Mouse (Mus musculus) erythroblast, embryonic 14.5 days (primary cell): ENCODE results near the gene Map2k2.
"Not testable (repeated sequence)": the region's sequence is repeated elsewhere in the genome, so short reads cannot be mapped to it uniquely, and the experiment has no call there.

Experiments used
- GATA1 ChIP-seq: IDR thresholded peaks from 2 replicates; pipeline ENCODE4 v1.6.1; 2012; ENCODE audit warnings: low read length, inconsistent platforms, mixed read lengths
- TAL1 ChIP-seq: IDR thresholded peaks from 3 replicates; pipeline ENCODE4 v1.6.1; 2012; ENCODE audit warnings: low read length, inconsistent platforms, mixed read lengths

DNA sequence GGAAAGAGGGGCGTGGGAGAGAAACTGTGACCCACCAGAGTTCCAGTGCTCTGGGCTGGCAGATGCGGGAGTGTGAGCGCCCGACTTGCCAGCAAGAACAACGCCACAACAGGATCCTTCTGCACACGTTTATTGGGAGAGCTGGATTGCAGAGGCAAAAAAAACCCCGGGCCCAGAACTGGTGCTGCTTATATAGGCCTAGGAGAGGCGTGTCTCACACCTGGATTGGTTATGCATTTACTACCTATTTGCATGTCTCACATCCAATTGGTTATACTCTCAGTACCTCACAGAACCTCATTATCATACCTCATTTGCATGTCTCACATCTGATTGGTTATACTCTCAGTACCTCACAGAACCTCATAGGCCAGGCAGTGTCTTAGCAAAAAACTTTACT, 41.2 kb upstream of the Map2k2 start:
- not testable (repeated sequence) for TF ChIP-seq TAL1, GATA1
